Mouse (Mus musculus): Measurements from ENCODE around the gene Elovl5.

Elovl5 gene

DNA sequence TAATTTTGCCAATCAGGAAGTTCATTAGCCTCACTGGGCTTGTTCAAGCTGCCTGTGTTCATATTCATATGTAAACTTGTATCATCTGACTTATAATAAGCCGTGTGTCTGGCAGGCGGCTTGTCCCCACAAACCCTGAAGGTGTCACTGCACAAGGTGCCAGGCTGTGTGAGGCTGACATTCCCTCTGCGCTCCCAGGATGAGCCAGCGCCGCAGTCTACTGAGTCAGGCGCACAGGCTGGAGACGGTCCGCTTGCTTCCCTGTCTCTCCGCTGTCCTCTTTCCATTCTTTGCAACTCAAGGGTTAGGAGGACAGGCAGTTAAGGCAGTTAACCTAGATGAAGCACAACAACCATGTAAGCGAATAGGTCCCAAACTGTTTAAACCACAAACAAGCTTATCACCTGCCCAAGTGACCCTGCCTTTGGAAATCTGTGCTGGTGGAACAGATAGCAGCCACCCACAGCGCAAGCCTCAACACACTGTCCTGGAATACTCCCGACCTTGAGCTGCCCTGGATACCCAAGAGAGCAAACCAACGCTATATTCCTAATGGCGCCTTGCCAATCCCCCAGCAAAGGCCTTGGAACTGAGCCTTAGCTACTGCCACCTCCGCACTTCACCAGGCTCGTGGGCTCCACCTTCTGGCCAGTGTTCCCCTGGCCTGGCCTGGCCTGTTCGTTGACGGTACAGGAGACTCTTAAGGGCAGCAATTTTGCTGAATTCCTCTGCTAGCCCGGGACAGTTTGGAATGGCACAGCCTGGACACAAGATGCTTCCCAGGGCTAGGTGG lies 89.2 kb downstream of the Elovl5 start:
- ChIA-PET POLR2A (interaction anchor here (0.6 to 1.3 kb wide), 9 partner anchors 10 to 203 kb away, joined by 3 to 7 read pairs (median 3); no protein-coding TSS in a partner anchor), CTCF (interaction anchor here (0.5 to 3.1 kb wide), 55 partner anchors 8 to 411 kb away, joined by 3 to 29 read pairs (median 4); partner anchors contain the start of gene Elovl5 (in 1 of the 4))

DNA sequence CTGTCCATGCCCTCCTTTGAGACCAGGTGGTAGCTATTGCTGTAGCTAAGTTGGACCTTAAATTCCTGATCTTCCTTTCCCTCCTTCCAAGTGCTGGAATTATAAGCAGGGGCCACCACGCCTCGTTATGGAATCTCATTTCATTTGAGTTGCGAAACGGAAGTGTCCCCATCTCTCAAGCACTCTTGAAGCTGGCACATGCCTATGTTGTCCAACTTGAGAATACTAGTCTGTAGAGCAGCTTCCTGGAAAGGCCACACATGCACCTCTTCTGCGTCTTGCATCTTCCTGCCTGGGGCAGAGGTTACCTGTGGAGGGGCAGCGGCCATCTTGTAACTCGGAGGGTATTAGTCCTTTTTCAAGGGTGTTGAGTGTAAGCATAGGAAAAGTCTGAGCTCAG lies 92.2 kb downstream of the Elovl5 start:
- ChIA-PET POLR2A (interaction anchor here in 1 of 4 experiments (0.6 kb wide), 1 partner anchor 197 kb away, joined by 3 read pairs; no protein-coding TSS in a partner anchor), CTCF (interaction anchor here in 3 of 4 experiments (0.9 to 1.8 kb wide), 6 partner anchors 104 to 207 kb away, joined by 3 to 5 read pairs (median 4); no protein-coding TSS in a partner anchor)

DNA sequence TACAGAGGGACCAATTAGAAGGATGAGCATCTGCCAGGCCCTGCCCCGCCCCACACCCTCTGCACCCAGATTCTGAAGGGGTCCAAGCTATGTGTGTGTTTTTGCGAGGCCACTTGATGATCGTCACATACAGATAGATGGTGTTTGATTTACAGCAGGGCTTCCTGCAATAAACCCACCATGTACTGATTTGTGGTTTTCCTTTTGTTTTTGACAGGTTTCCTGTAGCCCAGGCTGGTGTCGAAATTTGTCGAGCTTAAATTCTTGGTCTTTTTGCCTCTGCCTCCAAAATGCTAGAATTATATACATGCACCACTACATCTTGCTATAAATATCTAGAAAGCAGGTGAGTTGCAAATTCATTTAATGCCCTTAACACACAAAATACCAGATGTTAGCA lies 93.0 kb downstream of the Elovl5 start:
- ChIA-PET POLR2A (no interaction called here), CTCF (interaction anchor here in 1 of 4 experiments (1.8 to 1.9 kb wide), 2 partner anchors 191 to 203 kb away, joined by 5 to 8 read pairs; no protein-coding TSS in a partner anchor)

DNA sequence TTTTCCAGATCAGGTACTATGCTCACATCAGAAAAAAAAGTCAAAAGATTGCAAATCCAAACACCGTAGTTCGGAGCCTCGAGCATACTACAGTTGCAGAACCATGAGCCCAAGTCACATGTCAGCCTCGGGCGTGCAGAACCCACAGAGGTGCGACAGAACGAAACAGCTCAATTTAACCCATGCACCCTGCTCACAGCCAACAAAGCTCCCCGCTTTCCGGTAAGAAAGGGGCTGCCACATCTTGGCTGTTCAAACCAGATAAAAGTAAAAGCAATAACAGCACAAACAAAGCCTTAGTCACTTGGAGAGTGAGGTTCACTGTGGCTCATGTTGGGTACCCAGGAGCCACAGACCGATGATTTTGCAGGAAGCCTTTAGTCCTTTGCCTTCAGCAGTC lies 93.5 kb downstream of the Elovl5 start:
- CTCF ChIA-PET: interaction anchor here in 1 of 4 experiments (1.9 kb wide), 1 partner anchor 192 kb away, joined by 8 read pairs; no protein-coding TSS in a partner anchor

DNA sequence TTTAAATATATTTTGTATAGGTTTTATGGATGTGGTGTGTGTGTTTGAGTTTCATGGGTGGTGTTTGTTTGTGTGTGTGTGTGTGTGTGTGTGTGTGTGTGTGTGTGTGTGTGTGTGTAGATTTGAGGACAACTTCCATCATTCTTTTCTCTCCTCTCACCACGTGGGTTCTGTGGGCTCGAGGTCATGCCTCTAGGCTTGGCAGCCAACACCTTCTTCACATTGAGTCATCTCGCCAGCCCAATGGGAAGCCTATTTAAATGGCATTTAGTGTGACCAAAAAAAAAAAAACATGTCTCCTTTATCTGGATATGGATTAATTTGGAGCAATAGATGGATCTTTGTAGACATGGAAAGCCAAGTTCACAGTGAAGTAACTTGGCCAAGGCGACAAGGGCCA lies 94.9 kb downstream of the Elovl5 start:
- CTCF ChIA-PET: interaction anchor here in 2 of 4 experiments (0.5 to 1.9 kb wide), 4 partner anchors 78 to 268 kb away, joined by 3 to 8 read pairs (median 5); no protein-coding TSS in a partner anchor
- POLR2A ChIA-PET: no interaction called here

More for the DNA sequence above, 93.5 kb downstream of the Elovl5 start:
- POLR2A ChIA-PET: no interaction called here

DNA sequence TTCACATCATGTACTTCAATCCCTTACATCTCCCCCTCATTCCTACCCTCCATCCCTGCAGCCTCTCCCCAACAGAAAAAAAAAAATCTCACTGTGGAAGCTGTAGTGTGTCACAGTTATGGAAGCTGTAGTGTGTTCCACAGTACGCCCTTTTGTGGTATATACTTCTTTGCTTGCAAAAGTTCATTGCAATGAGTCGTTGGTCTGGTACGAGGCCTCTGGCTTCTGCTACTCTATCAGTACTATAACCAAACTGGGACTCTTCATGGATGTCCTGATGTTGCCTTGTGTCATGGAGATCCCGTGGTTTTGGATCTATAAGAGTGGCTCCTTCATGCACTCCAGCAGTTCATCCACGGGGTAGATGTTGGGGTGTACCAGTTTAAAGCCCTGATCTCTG lies 95.5 kb downstream of the Elovl5 start:
- ChIA-PET CTCF (interaction anchor here in 2 of 4 experiments (0.5 to 0.8 kb wide), 3 partner anchors 77 to 268 kb away, joined by 3 to 7 read pairs (median 3); no protein-coding TSS in a partner anchor), POLR2A (no interaction called here)

DNA sequence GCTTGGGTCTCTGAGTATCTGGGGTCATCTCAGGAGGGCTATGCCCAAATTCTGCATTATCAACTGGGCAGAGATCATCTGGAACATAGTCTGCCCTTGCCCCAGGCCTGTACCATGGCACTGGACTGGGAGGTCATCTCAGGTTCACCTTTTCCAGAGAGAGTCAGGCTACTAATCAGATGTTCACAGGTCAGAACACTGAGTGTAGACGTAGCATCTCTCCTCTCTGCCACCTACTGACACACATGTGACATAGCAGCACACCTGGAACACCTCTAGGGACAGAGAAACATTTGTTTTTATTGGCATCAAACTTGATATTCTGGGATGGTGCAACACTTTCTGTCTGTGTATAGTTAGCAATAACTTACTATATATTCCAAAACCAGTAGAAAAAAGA lies 96.6 kb downstream of the Elovl5 start:
- ChIA-PET POLR2A (no interaction called here), CTCF (interaction anchor here in 1 of 4 experiments (2.4 to 3.3 kb wide), 2 partner anchors 7 to 195 kb away, joined by 9 to 11 read pairs; no protein-coding TSS in a partner anchor)

DNA sequence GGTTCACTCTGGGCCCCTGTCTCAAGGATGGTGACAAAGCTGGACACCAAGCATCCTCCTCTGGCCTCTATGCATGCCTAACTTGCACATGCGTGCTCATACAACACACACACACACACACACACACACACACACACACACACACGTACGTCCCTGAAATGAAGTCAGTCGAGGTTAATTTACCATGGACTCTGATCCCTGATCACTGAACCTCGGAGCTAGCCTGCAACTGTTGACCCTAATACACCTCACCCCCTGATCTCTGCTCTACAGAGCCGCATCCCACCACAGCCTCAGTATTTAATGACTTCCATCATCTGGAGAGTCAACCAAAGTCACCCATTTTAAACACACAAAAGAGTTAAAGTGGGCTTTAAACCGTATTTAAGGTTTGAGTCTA lies 98.7 kb downstream of the Elovl5 start:
- POLR2A ChIA-PET: interaction anchor here in 2 of 4 experiments (0.9 to 1.2 kb wide), 4 partner anchors 10 to 199 kb away, joined by 3 to 4 read pairs (median 3); no protein-coding TSS in a partner anchor
- CTCF ChIA-PET: interaction anchor here in 3 of 4 experiments (0.7 to 3.3 kb wide), 12 partner anchors 9 to 407 kb away, joined by 3 to 22 read pairs (median 7); no protein-coding TSS in a partner anchor

DNA sequence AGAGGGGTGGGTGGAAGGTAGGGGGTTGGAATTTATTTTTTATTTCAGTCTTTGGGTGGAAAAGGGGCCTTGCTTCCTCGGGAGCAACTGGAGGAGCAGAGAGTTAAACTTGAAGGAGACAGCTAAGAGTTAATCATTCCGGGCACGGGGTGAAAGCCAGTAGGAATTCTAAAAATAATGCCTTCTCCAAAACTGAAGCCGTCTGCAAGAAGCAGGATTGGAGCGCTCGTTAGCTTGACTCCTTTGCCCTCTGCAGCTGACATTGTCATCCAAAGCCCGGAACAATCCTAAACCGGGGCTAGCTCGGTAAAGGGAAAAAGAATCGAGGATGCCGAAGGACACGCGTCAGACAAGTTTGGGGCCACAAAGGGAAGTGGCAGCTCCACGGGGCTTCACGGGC lies 99.1 kb downstream of the Elovl5 start:
- CTCF ChIA-PET: interaction anchor here (0.7 to 3.3 kb wide), 11 partner anchors 8 to 369 kb away, joined by 3 to 22 read pairs (median 6); no protein-coding TSS in a partner anchor

DNA sequence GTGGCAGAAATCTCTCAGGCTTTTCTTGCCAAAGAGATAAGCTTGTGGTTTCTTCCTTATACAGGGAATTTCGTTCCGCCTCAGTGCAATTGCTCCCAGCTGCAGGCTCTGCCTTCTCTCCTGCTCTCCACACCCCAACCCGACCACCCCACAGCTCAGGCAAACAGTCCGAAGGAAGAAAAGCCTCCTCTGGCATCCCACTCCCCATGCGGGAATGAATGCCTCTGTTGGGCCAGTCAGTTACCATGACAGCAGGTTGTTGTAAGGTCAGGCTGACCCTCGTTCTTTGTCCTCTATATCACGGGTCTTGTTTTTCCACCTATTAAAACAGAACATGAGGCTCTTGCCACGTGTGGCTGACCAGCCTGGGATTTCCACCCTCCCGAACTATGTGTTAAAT lies 104.1 kb downstream of the Elovl5 start:
- CTCF ChIA-PET: interaction anchor here in 2 of 4 experiments (0.6 to 1.5 kb wide), 2 partner anchors 15 to 685 kb away, joined by 3 to 4 read pairs; no protein-coding TSS in a partner anchor
- POLR2A ChIA-PET: interaction anchor here in 2 of 4 experiments (0.6 to 1.5 kb wide), 4 partner anchors 13 to 460 kb away, joined by 3 to 4 read pairs (median 3); no protein-coding TSS in a partner anchor

More for the DNA sequence above, 99.1 kb downstream of the Elovl5 start:
- POLR2A ChIA-PET: interaction anchor here in 3 of 4 experiments (0.6 to 1.2 kb wide), 6 partner anchors 10 to 260 kb away, joined by 3 to 9 read pairs (median 3); no protein-coding TSS in a partner anchor

DNA sequence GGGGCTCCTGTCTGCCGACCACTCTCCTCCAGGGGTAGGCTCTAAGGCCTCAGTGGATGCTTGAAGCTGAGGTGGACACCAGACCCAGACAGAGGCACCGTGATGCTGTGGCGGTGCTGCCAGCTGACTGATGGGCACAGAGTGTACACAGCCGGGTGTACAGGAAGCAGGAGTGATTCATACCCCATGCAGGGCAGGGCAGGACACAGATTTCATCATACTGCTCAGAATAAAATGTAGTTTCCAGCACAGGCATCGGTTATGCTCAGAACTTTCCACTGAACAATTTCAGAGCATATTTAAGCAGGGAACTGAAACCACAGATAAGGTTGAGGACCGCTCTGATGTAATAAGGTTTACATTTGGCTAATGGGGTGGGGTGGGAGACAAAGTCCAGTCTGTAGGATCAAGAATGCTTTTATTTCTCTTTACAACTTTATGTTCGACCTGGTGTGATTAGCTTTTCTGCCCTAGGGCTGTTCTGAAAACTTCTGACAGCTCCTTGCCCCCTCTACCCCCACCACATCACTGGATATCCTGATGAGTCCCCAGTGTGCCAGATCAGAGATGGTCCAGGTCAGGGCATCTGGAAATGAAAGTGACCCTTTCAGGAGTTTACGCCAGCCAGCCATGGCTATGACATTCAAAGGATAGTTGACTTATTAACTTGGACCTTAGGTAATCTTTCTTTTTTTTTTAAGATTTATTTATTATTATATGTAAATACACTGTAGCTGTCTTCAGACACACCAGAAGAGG lies 105.2 kb downstream of the Elovl5 start:
- POLR2A ChIA-PET: interaction anchor here in 1 of 4 experiments (1.5 kb wide), 1 partner anchor 14 kb away, joined by 4 read pairs; no protein-coding TSS in a partner anchor
- CTCF ChIA-PET: interaction anchor here in 2 of 4 experiments (1.1 to 1.5 kb wide), 4 partner anchors 16 to 220 kb away, joined by 3 to 4 read pairs (median 4); no protein-coding TSS in a partner anchor

DNA sequence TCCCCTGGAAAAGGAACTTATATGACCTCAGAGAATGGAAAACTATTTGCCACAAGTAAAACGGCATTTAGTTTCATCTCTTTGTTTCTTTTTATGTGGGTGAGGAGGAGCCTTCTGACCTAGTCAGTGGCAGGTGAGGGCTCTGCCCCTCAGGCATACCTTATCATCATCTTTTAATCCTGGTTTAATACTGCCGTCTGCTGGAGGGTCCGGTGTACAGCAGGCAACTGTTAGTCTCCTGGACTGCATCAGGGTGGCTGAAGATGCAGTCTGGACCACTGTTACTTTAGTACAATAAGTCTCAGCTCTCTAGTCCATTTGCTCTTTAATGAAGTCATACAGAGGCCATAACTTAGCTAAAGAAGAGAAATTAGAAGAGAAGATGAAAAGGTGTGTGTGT lies 107.7 kb downstream of the Elovl5 start:
- ChIA-PET POLR2A (no interaction called here), CTCF (interaction anchor here (0.6 to 2.5 kb wide), 10 partner anchors 8 to 266 kb away, joined by 3 to 13 read pairs (median 4); no protein-coding TSS in a partner anchor)

DNA sequence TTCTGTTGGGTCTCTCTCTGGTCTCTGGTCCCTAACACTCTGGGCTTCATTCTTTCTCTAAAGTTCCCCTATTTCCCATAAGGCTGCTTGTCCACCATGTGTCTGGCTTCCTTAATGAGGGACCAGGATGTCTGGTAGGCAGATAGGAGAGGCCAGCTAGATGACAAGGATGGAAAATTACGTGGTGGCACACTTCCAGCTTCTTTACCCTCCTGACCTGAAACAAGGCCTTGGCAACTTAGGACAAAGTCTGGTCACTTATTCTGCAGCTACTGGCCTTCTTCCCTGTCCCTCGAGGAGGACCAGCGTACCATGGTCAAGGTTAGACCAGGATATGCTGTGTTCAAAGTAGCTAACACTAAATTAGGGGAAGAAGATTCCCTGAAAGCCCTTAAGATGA lies 109.9 kb downstream of the Elovl5 start:
- ChIA-PET POLR2A (interaction anchor here in 1 of 4 experiments (0.6 kb wide), 1 partner anchor 239 kb away, joined by 4 read pairs; no protein-coding TSS in a partner anchor), CTCF (no interaction called here)

DNA sequence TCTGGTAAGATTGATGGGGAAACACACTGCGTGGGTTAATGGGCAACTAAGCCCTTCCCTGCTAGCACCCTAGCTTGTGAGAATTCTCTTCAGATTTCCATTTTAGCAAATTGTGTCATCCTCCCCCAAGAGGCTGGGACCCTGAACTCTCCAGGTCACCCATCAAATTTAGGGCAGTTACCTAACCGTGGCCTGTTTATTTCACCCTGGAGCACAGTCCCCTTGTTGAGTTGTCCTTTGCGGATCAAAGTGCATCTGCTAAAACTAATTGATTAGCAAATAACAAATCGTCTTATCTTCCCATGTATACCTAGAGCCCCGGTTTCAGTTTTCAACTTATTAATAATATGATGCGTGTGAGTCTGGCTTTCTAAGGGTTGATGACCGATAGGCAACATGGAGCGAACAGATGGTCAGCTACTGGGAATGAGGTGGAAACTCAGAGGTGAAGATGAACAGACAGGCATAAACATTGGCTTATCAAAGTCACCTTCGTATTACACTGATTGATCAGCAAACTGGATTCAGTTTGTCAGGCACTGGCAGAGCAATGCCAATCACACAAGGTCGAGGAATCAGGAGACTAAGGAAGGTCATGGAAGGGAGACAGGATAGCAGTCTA lies 113.8 kb downstream of the Elovl5 start:
- POLR2A ChIA-PET: interaction anchor here in 3 of 4 experiments (0.6 to 0.8 kb wide), 5 partner anchors 11 to 82 kb away, joined by 3 to 4 read pairs (median 3); no protein-coding TSS in a partner anchor

DNA sequence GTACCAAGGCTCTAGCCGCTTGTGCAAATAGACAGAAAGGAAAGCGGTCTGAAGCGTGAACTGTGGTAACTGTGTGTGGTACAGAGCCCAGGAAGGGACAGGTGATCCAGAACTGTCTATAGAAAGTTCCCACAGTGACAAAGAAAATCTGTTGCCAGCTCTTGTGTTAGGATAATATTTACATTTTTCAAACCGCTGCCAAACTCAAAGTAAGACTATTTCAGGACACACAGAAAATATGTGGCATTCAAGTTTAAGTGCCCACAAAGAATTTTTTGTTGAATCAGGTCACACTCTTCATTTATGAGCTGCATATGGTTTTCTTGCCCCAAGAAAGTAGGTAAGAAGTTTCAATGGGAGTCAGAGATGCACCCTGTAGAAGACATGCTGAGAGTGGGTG lies 115.8 kb downstream of the Elovl5 start:
- ChIA-PET POLR2A (no interaction called here), CTCF (no interaction called here)

More for the DNA sequence above, 113.8 kb downstream of the Elovl5 start:
- CTCF ChIA-PET: interaction anchor here in 3 of 4 experiments (0.8 to 1.9 kb wide), 3 partner anchors 25 to 423 kb away, joined by 3 to 5 read pairs (median 5); no protein-coding TSS in a partner anchor

Data from embryonic stem cell, embryonic (primary cell).